Mouse (Mus musculus) embryo, embryonic 9.5 days (tissue): ENCODE measurements at regions not wholly inside any gene's neighbourhood (a gene's known extent, or its start where the extent isn't known, plus 50 kb on each side); places are given as distances from the start of the nearest gene placed in this dataset.

ENCODE experiments used
- DNase-seq: peaks from one replicate; pipeline ENCODE4 v3.0.0-alpha.2; 2017; ENCODE audit errors: extremely low spot score

DNA sequence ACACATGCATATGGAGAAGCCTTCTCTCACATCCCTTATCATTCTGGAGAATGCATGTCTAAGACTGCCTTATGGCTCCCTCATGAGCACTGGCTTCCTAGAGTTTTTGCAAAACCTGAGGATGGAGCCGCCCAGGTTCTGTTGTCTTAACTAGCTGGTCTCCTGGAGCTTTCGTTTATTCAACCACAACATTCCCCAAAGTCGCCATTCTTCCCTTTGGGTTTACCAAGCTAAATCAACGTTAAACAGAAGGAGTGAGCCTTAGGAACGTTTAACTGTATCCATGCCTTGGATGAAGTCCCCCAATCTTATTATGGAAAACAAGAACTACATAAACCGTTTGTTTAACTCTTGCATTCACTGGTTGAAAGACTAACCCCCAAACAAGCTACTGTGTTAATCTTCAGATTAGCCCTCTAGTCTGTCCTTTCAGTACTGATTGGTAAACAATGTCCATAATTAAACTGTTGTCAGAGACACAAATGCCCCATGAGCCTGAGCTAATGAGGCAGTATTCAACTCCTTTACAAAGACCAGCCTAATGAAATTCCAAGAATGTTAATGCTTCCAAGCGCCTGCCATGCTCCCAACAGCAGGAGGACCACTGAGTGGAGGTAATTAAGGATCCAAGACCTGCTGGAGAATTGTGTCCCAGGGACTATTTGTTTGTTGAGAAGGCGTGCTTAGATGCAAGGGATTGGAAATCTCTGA is 121.1 kb upstream of the Cdkn3 start:
- peak; percentile 18 for DNase-seq

DNA sequence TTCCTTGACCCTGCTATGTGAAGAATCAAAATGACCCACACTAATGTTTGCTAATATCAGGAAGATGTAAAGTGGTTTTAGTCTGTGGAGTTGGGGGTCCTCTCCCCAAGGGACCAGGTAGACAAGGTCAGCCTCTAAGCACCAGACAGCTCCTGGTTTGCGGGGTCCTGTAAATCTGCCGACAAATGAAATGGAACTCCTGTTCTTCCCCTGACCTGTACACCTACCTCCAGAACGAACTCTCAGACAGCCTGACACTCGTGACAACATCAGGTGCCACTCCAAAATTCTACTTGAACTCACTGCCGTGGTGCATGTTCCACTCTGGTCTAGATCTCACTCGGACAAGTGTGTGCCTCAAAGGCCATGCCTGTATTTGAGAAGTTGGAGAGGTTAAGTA is 121.8 kb upstream of the Cdkn3 start:
- no peak for DNase-seq

DNA sequence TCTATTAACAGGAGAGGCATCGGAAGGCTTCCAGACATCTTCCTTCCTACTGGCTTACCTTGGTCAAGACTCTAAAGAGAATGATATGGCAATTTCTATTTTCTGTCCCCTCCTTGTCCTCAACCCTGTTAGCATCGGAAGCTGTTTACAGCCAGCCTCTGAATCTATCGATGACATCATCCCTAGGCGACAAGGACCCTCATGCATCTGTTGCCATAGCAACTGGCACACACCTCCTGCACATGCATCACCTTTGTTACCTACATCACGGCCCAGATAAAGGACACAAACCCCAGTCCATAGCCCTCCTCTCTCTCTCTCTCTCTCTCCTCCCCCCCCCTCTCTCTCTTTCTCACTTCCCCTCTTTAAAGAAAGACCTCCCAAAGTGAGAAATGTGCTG is 123.1 kb upstream of the Cdkn3 start:
- DNase-seq, result no peak

DNA sequence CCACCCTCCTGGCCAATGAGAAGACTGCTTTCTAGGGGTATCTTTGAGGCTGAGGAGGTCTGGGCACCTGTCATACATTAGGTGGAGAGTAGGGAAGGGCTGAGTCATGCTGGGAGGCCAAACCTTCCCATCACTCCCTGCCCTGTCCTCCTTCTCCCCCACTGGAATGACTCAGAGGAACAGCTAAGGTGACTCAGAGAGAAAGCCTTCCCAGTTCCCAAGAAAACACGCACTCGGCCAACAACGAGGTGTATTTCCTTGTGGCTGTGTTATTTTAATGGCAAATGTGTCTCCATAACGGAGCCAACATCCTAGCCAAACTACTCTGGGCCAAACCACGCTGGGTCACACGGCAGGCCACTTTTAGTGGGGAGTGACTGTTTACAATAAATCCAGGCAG is 124.0 kb upstream of the Cdkn3 start:
- DNase-seq, result no peak

DNA sequence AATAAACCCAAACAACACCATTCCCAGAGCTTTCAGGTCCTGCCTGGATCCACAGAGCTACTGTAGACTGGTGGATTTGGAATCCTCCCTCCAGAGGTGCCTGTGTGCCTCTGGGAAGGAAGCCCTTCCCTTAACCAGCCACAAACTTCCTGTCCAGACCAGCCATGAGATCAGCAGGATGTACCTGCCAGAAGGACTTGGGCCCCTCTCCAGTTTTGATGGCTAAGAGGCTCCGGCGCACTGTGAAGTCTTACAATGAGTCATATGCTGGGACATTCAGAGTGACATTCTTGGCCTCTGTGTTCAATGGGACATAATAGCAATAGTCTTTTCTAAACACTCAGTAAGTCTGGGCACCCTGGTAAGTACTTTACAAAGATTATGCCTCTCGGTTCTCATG is 125.0 kb upstream of the Cdkn3 start:
- DNase-seq, result no peak

DNA sequence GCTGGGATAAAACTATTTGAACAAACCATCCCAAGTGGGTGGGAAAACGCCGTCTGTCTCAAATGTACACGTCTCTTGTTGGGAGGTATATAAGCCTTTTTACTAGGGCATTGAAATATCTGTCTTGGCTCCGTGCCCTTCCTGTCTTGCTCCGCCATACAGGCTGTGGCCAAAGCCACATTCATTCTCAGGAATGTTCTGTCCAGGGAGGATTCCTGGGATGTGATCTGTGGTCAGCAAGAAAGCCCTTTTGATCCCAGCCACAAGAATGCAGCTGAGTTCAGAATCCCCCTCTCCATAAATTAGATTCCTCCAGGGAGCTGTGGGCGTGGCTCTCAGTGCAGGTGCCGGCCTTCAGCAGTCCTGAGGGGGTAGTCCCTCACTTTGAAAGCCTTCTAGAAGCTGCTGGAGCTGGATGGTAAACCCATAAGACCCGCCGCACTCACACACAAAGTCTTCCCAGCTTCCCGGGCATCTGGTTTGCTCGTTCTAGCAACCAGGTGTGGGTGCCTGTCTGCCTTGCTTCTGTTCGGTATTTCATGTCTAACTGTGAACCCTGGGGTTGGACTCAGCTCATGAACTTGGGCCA is 125.6 kb upstream of the Cdkn3 start:
- DNase-seq, result no peak

DNA sequence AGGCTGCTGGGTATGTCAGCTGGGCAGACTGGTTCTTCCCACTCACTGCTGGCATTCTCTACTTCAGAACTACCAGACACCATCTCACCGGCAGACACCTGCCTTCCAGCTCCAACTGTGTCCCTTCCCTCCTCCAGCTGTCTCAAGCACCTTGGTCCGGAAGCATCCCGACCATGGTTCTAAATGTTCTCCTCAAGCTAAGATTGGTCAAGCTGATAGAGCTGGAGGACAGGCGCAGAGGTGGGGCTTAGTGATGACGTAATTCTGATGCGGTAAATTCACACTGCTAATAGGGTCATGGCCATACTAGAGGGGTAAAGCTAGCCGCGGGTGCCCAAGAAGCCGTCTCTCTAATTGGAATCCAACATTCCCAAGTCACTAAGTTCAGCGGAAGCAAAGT is 126.1 kb upstream of the Cdkn3 start:
- no peak for DNase-seq

DNA sequence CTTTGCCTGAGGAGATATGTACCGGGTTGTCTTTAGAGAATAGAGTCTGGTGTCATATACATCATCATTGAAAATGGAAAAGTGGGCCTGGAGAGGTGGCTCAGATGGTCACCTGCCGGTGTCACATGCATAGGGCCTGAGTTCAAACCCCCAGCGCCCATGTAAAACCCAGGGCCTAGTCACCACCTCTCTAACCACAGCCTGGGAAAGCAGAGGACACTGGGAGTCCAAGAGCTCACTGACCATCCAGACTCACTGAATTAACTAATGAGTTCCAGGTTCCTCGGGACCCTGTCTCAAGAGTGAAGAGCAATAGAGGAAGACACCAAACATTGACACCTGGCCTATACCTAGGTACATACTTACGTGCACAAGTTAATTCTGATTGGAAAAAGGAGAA is 132.7 kb upstream of the Cdkn3 start:
- DNase-seq, result no peak

DNA sequence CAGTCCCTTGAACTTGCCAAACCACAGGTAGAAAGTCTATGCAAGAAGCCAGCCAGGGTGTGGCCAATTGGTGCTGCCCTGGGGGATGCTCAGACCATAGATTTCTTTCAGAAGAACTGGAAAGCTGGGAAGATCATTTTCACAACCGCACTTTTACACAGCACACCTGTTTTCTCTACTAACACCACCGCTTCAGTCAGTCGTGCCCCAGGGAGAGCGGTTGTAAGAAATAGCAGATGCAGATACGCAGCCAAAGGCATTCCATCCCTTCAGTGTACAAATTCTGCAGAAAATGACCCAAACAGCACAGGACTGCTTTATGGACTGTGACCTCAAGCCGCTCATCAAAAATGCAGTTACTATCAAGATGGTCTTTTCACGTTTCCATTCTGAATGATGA is 134.6 kb upstream of the Cdkn3 start:
- no peak for DNase-seq

DNA sequence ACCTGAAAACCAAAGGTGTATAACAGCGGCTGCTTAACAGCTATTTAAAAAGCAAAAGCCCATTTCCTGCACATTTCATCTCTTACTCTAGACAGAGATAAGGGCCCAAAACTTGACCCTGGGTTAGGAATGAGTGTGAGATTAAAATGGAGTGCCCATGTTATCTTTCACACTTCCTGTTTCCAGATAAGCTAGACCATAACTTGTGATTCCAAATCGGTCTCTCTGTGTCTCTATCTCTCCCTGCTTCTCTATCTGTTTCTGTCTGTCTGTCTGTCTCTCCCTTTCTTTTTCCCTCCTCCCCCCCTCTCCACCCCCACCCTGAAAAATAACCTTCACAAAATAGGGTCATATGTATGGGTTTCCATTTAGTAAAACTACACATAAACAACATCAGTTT is 136.7 kb upstream of the Cdkn3 start:
- no peak for DNase-seq

DNA sequence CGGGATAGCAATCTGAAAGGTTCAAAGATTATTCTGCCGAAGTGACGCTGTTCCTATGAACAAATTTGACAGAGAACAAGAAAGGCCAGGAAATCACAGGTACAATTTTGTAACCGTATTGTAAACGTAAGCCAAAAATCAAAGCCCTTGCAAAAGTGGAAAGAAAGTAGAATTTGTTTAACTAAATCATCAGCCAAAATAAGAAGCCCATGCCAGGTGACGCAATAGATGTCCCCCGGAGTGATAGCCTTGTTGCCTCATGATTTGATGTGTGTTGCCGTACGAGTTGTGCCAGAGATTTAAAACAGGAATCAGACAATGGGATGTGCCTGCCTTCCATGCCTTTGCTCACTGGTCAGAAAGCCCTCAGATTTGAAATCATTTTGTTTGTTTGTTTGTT is 144.3 kb upstream of the Cdkn3 start:
- DNase-seq, result no peak

DNA sequence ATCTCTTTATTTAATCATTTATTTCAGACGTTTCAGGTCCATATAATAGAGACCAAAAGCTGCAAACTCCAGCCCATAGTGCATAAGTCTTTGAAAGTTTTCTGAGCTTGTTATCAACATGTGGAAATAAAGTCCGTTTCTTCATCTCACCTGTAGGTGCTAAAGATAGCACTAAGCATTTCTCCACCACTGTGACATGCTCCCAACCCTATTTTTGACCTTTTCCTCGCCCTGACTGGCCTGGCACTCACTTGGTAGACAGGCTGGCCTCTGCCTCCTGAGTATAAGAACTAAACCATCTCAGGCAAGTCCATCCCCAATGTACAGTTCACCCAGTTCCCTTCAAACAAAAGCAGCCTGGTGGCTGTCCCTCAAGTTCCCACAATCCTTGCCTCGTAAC is 145.4 kb upstream of the Cdkn3 start:
- no peak for DNase-seq

DNA sequence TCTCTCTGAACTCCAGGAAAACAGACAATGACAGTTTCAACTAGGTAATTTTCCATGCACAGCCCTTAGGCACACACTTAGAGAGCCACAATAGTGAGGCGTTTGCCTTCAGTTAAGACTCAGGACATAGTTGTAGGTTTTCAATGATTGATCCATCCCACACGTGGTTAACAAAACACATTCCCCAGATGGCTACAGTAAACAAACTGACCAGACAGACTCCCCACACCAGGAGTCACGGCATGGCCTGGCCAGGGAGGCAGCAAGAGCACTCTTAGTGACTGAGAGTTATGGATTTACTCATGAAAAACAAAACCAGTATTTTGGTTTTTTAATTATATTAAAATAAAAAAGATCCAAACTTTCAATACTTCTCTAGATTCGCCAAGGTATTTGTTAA is 146.6 kb upstream of the Cdkn3 start:
- no peak for DNase-seq

DNA sequence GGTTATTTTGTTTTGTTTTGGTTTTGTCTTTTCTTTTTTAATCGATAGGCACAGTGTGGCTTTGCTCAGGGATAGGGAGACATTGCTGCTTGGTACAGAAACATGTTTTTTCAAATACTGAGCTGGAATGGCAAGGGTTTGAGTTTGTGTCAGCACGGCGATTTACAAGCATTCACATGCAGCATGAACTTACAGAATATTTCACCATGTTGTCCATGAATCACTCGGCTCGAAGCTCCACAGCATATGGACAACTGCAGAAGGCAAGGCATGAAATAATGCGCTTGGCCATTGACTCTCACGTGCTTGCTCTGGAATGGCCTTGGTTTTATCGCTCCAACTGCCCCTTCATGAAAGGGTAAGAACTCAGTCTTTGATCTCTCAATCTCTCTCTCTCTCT is 147.1 kb upstream of the Cdkn3 start:
- DNase-seq, result no peak

DNA sequence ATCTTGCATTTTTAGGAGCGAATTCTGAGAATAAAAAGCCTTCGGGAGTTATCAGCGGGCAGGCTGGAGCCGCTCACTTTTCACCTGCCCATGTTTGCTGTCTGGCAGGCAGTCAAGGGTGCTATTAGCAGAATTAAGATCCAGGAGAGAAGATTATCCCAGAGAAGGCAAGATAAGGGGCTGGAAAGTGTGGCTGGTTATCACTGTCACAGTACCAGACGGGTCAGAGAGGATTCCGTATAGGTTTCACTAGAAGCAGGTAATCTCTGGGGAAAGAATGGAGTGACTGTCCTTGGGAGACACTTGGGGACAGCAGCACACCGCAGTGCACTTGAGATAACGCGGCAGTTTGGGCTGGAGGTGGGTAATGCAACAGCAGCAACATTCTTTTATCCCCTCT is 147.8 kb upstream of the Cdkn3 start:
- no peak for DNase-seq

DNA sequence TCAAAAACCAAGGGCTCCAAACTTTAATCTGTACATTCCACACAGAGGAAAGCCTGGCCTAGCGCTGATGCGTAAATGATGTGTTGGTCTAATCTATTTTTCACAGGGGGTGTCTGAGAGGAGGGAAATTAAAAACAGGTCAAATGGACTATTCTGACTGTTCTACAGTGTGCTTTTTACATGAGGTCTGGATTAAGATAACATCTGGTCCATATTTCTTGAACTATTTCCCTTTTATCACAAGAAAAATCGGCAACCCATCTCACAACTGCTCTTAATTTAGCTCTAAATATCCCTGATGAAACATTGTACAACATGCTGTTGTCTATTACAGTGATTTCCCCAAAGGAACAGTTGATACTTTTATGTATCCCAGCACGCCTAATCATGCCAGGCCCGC is 149.4 kb upstream of the Cdkn3 start:
- DNase-seq, result no peak

DNA sequence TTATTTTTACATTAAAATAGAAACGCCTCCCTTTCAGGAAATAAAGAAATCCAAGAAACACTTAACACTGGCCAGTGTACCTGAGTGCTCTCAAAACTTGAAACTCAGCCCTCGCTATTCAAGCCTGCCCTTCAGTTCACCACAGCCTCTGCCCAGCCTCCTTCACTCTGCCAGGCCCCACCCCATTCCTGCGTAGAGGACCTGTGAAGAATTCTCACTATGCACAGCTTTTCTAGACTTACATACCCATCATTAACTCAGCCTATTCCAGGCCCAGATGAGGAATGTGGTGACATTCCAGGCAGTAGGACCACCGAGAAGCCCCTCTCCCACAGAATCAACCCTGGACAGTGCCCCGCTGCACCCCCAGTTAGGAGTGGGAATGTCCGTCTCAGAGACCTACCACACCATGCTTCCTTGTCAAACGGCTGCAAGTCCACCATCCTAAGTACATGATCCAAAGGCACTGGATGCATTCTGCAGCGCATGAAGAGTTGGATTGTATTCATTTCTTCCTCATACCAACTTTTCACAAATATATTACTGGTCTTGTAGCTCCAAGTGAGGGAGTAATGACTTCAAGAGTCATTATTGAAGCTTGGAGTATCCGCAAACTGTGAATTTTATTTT is 150.0 kb upstream of the Cdkn3 start:
- no peak for DNase-seq

DNA sequence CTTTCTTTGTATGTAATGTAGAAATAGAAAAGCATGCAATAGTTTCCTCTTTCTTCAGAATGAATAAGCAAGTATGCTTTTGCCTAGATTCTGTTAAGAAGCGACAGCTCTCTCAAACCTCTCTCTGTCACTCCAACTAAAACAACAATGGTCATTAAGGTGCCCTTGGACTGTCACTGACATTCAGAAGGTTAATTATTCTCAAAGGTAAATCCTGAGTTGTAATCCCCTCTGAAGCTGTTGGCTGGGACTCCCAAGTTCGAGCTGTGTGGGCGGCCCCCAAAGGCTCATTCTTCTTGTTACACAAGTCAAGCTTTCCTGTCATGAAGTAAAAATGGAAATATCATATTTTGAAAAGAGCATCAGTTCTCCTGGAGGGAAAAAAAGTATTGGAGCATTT is 153.6 kb upstream of the Cdkn3 start:
- DNase-seq, result no peak

DNA sequence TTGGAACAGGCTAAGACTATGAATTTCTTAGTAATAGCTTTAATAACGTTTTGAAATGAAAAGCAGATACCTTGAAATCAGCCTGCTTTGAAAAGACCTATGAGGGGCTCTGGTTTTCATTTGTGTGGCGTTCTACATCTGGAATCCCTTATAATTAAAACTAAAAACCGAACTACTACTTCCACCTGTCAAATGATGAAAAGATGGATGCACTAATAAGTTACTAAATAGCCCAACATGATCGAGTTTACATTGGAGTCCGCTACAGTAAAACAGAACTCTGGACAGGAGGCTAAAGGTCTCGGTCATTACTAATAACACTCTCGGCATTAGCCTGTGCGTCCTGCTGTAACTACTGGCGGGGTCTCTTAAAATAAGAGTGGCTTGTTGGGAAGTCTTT is 154.3 kb upstream of the Cdkn3 start:
- no peak for DNase-seq

DNA sequence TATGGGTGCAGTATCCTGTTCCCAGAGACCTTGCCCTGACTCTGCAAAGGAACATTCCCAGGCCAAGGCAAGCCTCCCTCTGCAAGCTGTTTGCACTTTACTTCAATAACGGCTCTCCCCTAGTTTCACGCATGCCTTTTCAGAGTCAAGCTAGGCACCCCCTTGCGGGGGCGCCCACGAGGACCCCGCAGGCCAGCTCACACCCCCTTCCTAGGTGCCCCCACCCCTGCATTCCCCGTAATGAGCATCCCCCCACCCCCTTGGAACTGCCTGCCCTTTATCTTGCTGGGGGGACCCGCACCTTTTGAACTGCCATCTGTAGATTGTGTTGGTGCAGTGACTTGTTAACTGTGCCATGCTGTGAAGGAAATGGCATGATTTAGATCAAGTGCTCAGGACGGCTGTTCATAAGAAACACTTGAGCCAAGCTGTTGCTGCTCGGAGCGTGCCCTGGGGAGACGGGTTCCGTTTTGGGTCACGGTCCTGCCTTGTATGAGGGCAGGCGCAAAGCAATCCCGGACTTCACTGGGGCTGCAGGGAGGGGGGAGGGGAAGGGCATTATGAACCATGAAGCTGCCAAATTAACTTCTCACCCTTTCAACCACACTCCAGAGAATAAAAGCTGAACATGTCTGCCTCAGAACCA is 155.3 kb upstream of the Cdkn3 start:
- peak; percentile 63 for DNase-seq

DNA sequence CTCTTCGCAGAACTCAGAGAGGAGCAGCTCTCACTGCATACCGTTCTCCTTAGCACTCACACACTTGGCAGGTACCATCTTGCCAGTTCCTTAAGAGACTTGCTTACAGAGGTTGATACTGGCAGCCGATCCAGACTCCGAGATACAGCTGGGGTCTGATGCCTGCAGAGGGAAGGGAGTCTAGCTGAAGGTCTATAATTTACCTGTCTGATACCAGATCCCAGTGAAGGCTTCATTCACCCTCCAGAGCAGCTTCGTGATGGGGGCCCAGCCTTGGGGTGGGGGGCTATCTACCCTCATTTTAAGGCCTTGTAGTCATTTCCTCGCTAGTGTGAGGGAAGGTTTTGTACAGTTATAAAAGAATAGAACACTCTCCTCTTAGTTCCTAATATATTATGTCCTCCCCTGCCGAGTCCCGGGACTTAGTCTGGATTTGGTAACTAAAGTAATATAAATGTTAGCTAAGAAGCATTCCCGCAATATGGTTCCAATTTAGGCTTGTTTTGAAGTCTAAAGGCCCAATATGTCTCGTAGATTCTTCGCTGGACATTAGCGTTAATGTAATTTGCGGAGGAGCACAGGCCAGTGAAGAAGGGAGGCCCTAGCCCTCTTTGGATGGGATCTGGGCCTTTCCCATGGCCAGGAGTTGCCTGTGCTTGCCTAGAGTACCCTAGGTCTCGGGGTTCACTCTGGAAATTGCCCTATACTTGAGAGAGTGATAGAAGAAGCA is 156.0 kb upstream of the Cdkn3 start:
- DNase-seq, result no peak

DNA sequence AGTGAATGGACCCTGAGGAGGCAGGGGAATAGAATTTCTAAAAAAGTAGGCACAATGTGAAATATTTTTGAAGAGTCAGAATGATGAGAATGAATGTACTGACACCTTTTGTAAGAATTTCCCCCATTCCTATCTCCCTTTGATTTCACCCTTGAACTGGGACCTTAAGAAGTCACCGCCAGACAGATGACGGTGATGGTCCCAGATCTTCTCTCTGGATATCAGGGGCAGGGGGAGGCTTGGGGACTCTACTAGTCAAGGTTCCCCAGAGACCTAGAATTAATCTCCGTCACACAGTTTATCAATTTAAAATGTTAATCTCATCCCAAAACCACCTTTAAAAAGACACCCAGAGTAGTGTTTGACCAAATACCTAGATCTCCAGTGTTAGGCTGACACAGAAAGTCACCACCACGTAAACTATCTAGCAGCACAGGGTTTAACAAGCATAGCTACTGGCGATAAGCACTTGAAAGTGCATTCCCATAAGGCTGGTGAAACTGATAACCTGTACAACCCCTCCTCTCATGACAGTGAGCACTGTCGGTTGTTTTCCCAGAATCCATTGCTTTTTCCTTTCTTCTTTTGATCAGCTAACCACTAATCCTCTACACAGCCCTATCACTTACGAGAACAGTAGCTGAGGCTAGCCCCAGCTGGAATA is 163.5 kb upstream of the Cdkn3 start:
- no peak for DNase-seq
